Mouse (Mus musculus) megakaryocyte-erythroid progenitor cell, adult 5 weeks (primary cell): ENCODE results near the gene Mbtps1. TPM values are rescaled to one million over a fixed set of nuclear protein-coding genes. Genes with fewer than 3 reads are reported as not detected.

Source experiments
- polyA plus RNA-seq: library from polyadenylated mRNA; stranded (reverse); fragments of >175 nt; gene quantifications from 2 replicates; pipeline ENCODE4 v1.2.3, GENCODE M21; 2012

The Mbtps1 gene
- polyA plus RNA-seq, result 123 and 145 TPM in 2 replicates

DNA sequence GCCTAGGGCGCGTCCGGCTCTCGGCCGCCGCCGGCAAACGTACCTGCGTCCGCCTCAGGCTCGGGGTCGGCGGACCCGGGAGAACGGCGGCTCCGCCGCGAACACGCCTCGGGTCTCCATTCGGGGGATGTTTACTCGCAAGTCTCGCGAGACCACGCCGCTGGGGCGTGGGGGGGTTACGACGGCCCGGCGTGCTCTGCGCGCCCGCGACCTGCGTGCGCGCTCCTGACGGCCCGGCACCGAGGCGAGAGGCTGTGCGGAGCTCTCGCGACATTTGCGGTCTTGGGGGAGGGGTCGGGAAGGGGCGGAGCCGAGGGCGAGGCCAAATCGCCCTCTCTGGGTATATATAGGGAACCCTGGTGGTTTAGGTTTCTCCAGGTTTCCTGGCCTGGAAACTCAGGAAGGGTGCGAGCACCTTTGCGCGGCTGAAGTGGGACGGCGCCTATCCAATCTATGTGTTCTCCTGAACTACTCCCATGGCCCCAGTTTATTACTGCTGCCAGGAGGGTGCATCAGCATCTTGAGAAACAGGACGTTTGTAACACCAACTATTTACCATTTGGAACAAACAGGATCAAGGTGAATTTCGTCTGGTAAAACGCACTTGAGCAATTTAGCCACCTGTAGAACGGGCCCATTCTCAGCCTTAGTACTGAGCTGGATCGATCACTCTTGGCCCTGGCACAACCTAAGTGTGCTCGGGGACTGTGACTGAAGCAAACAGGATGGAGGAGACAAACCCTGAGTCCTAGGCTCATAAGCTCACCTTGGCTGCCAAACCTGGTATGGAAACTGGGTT is at the start of gene Mbtps1:
Mbtps1 (minus strand) TSS at position 133 of the 799 bp plus-strand sequence.

DNA sequence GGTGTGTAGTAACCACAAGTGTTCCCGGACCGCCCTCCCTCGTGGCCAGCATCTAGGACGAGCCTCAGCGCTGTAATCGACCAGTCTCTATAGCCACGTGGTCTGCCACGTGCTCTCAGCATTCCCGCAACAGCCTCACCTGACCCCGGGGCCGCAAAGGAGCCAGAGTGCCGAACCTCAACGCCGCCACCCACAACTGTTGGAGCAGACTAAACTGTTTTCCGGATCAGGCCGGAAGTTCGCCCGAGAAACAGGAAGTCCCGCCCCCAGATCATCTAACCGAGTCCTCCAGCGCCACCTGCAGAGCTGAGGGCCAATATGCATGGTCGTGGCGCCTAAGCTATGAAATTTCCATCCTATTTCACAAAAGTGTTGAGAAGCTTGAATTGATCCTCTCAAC is 46.5 kb upstream of the Mbtps1 start, which contains the start of gene Taf1c:
Taf1c (minus strand) TSS at position 227 of the 400 bp plus-strand sequence.

DNA sequence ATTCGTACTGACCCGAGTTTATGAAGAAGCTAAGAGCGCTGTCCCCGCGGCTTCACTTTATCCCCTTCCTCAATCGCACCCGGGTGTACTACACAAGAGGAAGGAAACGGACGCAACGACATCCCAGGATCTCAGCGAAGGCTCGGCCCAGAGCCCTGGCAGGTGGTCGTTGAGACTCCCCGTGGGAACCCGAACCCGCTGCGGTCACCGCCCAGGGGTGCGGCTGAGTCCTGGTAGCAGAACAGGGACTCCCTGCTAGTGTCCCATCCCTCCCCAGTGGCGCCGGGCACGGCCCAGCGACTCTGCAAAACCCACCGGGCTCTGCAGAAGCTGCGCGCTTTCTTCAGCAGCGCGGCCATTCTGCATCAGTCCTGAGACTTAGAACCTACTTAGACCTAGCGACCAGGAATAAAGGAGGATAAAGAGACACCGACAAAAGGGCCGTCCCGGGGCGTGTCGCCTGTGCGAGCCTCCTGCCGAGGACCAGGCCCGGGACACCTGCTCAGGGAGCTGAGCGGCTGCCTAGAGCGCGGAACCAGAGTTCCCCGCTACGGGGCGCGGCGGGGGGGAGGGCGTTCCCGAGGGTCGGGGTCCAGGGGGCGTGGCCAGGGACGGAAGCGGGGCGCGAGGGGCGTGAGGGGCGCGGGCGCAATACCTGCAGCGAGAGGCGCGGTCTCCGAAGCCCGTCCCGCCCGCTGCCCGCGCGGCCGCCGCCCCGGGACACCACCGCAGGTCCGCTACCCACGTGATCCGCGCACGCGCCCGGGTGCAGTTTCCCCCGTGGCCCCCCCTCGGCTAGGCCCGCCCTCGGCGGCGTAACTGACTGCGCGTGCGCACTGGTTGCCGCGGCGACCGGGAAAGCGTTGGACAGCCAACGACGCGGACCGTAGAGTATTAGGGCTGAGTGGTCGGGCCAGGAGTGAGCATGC is 16.2 kb upstream of the Mbtps1 start, which contains the start of the genes Hsdl1 and Dnaaf1:
Hsdl1 (minus strand) TSS at position 747 of the 929 bp plus-strand sequence.
Dnaaf1 (plus strand) TSS at position 799 of the 929 bp plus-strand sequence.

DNA sequence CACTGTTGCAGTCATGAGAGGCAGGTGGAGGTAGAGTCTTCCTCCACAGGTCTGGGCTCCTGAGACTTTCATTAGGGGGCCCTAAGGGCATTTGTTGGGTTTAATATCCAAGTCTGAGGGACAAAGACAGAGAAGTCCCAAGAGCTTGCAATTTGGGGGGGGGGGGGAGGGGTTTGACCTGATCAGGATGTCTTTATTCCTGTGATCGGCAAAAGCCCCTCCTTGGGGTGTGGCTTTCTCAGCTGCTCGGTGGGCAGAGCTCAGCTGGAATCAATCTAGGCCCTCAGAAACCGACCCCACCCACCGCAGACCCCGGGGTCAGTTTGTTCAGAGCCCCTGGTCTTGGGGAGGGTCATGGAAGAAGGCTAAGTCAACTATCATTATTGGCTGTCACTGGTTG is 56.9 kb downstream of the Mbtps1 start, which contains the start of gene Slc38a8:
Slc38a8 (minus strand) TSS at position 101 of the 400 bp plus-strand sequence.

Other genes starting within 250 kb of the Mbtps1 start
- gene Hsbp1, start 214.2 kb downstream of the Mbtps1 start, polyA plus RNA-seq, result 87.4 and 105 TPM in 2 replicates
- gene Mlycd, start 163.9 kb downstream of the Mbtps1 start, polyA plus RNA-seq, result 13.3 and 15.3 TPM in 2 replicates
- gene Osgin1, start 124.6 kb downstream of the Mbtps1 start, polyA plus RNA-seq, result 11.1 and 17.1 TPM in 2 replicates
- 0.11 TPM in 1 of 2 replicates, not detected in the other for gene Necab2, start 112.0 kb downstream of the Mbtps1 start, polyA plus RNA-seq
- not detected in 2 replicates for gene Slc38a8, start 57.0 kb downstream of the Mbtps1 start, polyA plus RNA-seq
- gene Hsdl1, start 16.4 kb upstream of the Mbtps1 start, polyA plus RNA-seq, result 27.5 and 27.9 TPM in 2 replicates
- gene Dnaaf1, start 16.5 kb upstream of the Mbtps1 start, polyA plus RNA-seq, result 0.07 and 0.16 TPM in 2 replicates
- gene Taf1c, start 46.5 kb upstream of the Mbtps1 start, polyA plus RNA-seq, result 44.0 and 45.1 TPM in 2 replicates
- not detected in 2 replicates for gene Adad2, start 54.0 kb upstream of the Mbtps1 start, polyA plus RNA-seq
- gene Kcng4, start 76.9 kb upstream of the Mbtps1 start, polyA plus RNA-seq, result not detected in 2 replicates
- not detected in 2 replicates for gene Wfdc1, start 107.6 kb upstream of the Mbtps1 start, polyA plus RNA-seq
- gene Atp2c2, start 141.3 kb upstream of the Mbtps1 start, polyA plus RNA-seq, result 0.12 and 0.19 TPM in 2 replicates
- 2.7 and 4.1 TPM in 2 replicates for gene Tldc1, start 219.7 kb upstream of the Mbtps1 start, polyA plus RNA-seq